Mouse (Mus musculus) lung, embryonic 14.5 days (tissue): ENCODE data around the gene Borcs8. TPM values are rescaled to one million over a fixed set of nuclear protein-coding genes. Genes with fewer than 3 reads are reported as not detected.

ENCODE experiments used
- ATAC-seq: fragments of 200-750 bp; cut with Nextera tagmentation; 2 replicates; pipeline ENCODE4 v1.8.0; 2017; ENCODE audit warnings: mild to moderate bottlenecking, moderate TSS enrichment, moderate library complexity; ENCODE audit not compliant: insufficient read depth
- DNase-seq: peaks from one replicate; pipeline ENCODE4 v3.0.0-alpha.2; 2015
- H3K27ac ChIP-seq: fragments of 300-500 bp; sonication (generic); 2 replicates; pipeline ENCODE4 v1.5.1; 2014; ENCODE audit warnings: low read depth, mild to moderate bottlenecking, moderate library complexity
- H3K27me3 ChIP-seq: fragments of 300-500 bp; sonication (generic); 2 replicates; pipeline ENCODE4 v1.6.1; 2014; ENCODE audit warnings: low read length, control low read depth; ENCODE audit not compliant: insufficient read depth
- H3K36me3 ChIP-seq: fragments of 300-500 bp; sonication (generic); 2 replicates; pipeline ENCODE4 v1.6.1; 2014; ENCODE audit warnings: control low read depth; ENCODE audit not compliant: insufficient read depth
- H3K4me1 ChIP-seq: fragments of 300-500 bp; sonication (generic); 2 replicates; pipeline ENCODE4 v1.6.1; 2014; ENCODE audit warnings: antibody characterized with exemption, control low read depth; ENCODE audit not compliant: insufficient read depth
- H3K4me2 ChIP-seq: fragments of 300-500 bp; sonication (generic); 2 replicates; pipeline ENCODE4 v1.6.1; 2014; ENCODE audit warnings: mild to moderate bottlenecking
- H3K4me3 ChIP-seq: fragments of 300-500 bp; sonication (generic); 2 replicates; pipeline ENCODE4 v1.5.1; 2014; ENCODE audit warnings: low read depth, low read length
- H3K9ac ChIP-seq: fragments of 300-500 bp; sonication (generic); 2 replicates; pipeline ENCODE4 v1.6.1; 2014
- H3K9me3 ChIP-seq: fragments of 300-500 bp; sonication (generic); 2 replicates; pipeline ENCODE4 v1.6.1; 2016; ENCODE audit warnings: low read depth, low read length, control low read depth
- CTCF ChIP-seq: IDR thresholded peaks from 2 replicates; pipeline ENCODE4 v1.5.1; 2016; ENCODE audit warnings: antibody characterized with exemption, low read depth
- WGBS: fragments of 180-500 bp; shearing (Covaris S2); extraction: QIAGEN DNeasy Blood & Tissue Kit; methylation state at CpG from one replicate; pipeline ENCODE4 v1.1.7; 2014; 5-methylcytosine and 5-hydroxymethylcytosine counted together
- microRNA-seq: library from miRNA; unstranded; fragments of <30 nt; microRNA quantifications from one replicate; pipeline ENCODE4, GENCODE M21; 2016; ENCODE audit warnings: borderline number of aligned reads
- polyA plus RNA-seq: library from polyadenylated mRNA; unstranded; fragments of >200 nt; fragmentation: Nextera tagmentation; extraction: Ambion mirVana; gene quantifications from 2 replicates; pipeline ENCODE4 v1.2.1, GENCODE M21; 2014

Borcs8 gene
- polyA plus RNA-seq, 1 experiment from 2014 or later: 45.7 TPM

DNA sequence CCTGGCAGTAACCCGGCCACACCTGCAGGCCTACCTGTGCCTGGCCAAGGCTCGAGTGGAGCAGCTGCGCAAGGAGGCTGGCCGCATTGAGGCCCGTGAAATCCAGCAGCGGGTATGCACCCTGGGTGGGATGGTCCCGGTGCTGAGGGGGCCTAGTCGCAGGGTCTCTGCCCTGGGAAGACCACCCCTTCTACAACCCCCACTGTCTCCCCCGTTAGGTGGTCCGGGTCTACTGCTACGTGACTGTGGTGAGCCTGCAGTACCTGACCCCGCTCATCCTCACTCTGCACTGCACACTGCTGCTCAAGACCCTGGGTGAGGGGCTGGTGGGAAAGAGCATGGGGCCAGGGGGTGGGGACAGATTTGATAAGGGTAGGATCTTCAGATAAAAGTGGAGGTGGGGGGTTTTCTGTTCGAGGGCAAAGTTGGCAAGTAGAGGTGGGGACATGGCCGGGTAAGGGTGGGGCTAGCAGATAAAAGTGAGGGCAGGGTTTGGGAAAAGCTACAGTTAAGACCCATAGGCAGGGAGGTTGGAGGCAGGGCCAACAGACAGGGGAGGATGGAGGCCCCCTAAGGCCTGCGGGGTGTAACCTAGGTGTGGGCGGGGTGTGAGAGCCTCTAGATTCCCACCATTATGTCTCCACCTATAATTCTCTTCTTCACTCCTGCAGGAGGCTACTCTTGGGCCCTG lies 42.1 kb downstream of the Borcs8 start:
- Histone ChIP-seq H3K9me3 (no peaks in the 10 kb centered on the region), H3K4me2 (no peak overlapping the region), H3K4me3 (no peak overlapping the region), H3K36me3 (peaks cover 53% of the 10 kb centered on the region; the same call in 1 of the 2 replicates), H3K27ac (no peak overlapping the region), H3K27me3 (no peaks in the 10 kb centered on the region), H3K9ac (no peak overlapping the region), H3K4me1 (no peaks in the 10 kb centered on the region)
- WGBS: 71% methylated on average over 16 of the region's 16 CpGs
- ATAC-seq (no peak), DNase-seq (no peak)
- no peak for TF ChIP-seq CTCF

DNA sequence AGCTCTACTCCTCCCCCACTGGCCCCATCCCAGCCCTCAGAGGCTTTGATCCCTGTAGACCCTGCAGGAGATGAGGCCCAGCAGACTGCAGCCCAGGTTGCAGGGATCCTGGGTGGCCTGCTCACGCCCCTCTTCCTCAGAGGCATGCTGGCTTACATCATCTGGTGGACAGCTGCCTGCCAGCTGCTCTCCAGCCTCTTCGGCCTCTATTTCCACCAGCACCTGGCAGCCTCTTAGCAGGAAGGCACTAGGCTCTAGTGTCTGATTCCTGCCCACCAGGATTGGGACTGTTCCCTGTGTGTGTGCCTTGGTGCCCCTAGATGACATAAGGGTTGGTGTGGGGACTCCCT lies 42.6 kb downstream of the Borcs8 start:
- no peak overlapping the region for H3K4me2 ChIP-seq
- peaks cover 49% of the 10 kb centered on the region; the same call in 1 of the 2 replicates for H3K36me3 ChIP-seq
- no peaks in the 10 kb centered on the region for H3K27me3 ChIP-seq
- no peaks in the 10 kb centered on the region for H3K4me1 ChIP-seq
- ATAC-seq: no peak
- no peak for TF ChIP-seq CTCF
- H3K9me3 ChIP-seq: no peaks in the 10 kb centered on the region
- no peak overlapping the region for H3K9ac ChIP-seq
- DNase-seq: no peak
- no peak overlapping the region for H3K4me3 ChIP-seq
- 49% methylated on average over 2 of the region's 2 CpGs for WGBS
- H3K27ac ChIP-seq: no peak overlapping the region

DNA sequence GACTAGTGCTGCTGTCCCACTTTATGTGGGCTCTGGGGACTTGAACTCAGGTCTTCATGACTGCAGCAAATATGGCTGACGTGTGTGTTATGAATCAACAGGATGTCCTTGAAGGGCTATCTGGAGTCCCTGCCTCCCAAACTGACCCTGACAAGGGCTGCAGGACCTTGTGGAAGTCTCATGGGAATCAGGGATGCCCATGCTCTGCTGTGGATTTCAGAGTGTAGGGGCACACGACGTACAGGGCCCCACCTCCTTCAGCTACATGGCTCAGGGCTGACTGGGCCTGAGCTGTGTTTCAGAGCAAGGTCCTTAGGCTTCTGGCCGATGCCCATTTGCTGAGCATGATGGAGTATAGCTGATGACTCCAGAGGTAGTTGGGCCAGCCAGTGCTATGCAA lies 43.9 kb downstream of the Borcs8 start:
- H3K9me3 ChIP-seq: no peaks in the 10 kb centered on the region
- 84% methylated on average over 4 of the region's 4 CpGs for WGBS

DNA sequence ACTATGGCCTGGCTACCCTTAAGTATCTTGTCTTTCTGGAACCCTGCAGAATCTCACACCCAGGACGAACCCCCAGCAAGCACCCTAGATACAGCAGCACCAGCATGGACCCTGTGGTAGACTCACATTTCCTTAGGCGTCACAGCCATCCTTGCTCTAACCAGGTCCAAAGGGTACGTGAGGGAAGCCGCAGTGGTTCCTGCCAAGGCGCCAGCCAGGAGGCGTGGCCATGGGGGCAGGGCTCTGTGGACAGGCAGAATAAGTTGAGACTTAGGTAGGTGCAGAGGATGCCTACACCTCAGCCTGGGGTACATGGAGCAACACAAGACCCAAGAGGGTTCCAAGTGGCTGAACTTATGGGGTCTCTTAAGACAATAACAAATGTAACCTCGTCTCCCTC lies 49.4 kb downstream of the Borcs8 start:
- TF ChIP-seq CTCF: no peak
- 63% methylated on average over 7 of the region's 7 CpGs for WGBS
- no peak for ATAC-seq

More for the DNA sequence above, 43.9 kb downstream of the Borcs8 start:
- no peaks in the 10 kb centered on the region for H3K27me3 ChIP-seq
- peaks cover 37% of the 10 kb centered on the region; the same call in 1 of the 2 replicates for H3K36me3 ChIP-seq
- no peak for DNase-seq
- no peak overlapping the region for H3K4me2 ChIP-seq
- no peak overlapping the region for H3K27ac ChIP-seq
- H3K4me1 ChIP-seq: no peaks in the 10 kb centered on the region
- no peak overlapping the region for H3K9ac ChIP-seq
- ATAC-seq: no peak
- TF ChIP-seq CTCF: no peak
- no peak overlapping the region for H3K4me3 ChIP-seq

DNA sequence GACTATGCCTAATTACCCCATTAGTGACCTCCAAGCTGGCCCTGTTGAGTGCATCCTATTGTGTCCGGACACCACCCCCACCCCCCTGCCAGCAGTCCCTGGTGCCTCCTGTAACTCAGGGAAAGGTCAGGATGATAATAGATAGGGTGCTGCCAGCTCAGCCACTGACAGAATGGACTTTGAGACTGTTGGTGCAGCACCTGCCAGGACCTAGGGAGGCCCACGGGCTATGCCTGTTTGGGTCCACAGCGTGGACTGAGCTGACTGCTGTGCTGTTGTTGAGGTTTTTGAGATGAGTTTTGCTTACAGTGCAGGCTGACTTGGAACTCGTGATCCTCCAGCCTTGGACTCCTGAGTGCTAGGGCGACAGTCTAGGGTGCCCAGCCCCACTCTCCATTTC lies 53.9 kb downstream of the Borcs8 start:
- WGBS: 66% methylated on average over 5 of the region's 5 CpGs
- no peak overlapping the region for H3K9ac ChIP-seq
- no peak for DNase-seq

More for the DNA sequence above, 49.4 kb downstream of the Borcs8 start:
- no peaks in the 10 kb centered on the region for H3K36me3 ChIP-seq
- H3K27ac ChIP-seq: no peak overlapping the region
- H3K4me1 ChIP-seq: no peaks in the 10 kb centered on the region
- H3K4me3 ChIP-seq: no peak overlapping the region
- no peak overlapping the region for H3K4me2 ChIP-seq
- no peak overlapping the region for H3K9ac ChIP-seq
- no peak for DNase-seq
- H3K9me3 ChIP-seq: no peaks in the 10 kb centered on the region
- no peaks in the 10 kb centered on the region for H3K27me3 ChIP-seq

DNA sequence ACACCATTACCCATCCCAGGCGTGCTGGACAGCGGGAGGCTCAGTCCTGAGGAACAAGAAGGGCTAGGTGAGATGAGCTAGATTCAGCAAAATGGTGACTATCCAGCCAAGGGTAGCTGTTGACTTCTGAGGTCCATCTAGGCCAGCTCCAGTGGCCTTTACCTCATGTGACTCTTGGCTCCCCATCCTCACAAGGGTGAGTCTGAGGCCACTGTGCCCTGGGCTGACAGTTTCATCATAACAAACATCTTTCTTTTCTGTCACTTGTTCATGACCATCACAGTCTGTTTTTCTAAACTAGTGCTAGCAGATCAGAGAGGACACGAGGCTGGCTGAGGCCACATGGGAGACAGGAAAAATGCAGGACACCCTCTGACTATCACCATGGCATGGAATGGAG lies 54.9 kb downstream of the Borcs8 start:
- H3K4me3 ChIP-seq: no peak overlapping the region
- 53% methylated on average over 3 of the region's 3 CpGs for WGBS
- H3K27ac ChIP-seq: no peak overlapping the region
- DNase-seq: no peak
- no peaks in the 10 kb centered on the region for H3K9me3 ChIP-seq
- TF ChIP-seq CTCF: no peak
- no peaks in the 10 kb centered on the region for H3K27me3 ChIP-seq
- no peak for ATAC-seq
- H3K36me3 ChIP-seq: no peaks in the 10 kb centered on the region
- H3K9ac ChIP-seq: no peak overlapping the region
- no peak overlapping the region for H3K4me2 ChIP-seq
- no peaks in the 10 kb centered on the region for H3K4me1 ChIP-seq

More for the DNA sequence above, 53.9 kb downstream of the Borcs8 start:
- H3K9me3 ChIP-seq: no peaks in the 10 kb centered on the region
- H3K36me3 ChIP-seq: no peaks in the 10 kb centered on the region
- H3K4me2 ChIP-seq: no peak overlapping the region
- H3K4me1 ChIP-seq: no peaks in the 10 kb centered on the region
- no peak overlapping the region for H3K4me3 ChIP-seq
- no peak for TF ChIP-seq CTCF
- H3K27me3 ChIP-seq: no peaks in the 10 kb centered on the region
- H3K27ac ChIP-seq: no peak overlapping the region
- ATAC-seq: no peak

DNA sequence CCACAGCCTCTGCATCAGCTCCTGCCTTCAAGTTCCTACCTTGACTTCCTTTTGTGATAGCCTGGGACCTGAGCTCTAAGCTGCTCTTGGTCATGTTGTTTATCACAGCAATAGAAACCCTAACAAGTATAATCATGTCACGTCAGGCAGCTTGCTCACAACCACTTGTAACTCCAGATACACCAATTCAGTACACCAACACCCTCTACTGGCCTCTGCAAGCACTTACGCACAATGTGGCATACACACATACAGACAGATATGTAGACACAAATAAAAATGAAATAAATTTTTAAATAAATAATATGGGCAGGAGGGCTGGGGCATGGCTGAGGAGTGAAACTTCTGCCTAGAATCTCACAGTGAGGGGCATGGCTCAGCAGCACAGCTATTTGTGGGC lies 56.5 kb downstream of the Borcs8 start:
- H3K27me3 ChIP-seq: no peaks in the 10 kb centered on the region
- WGBS: 76% methylated on average over 2 of the region's 2 CpGs
- no peak for TF ChIP-seq CTCF
- peaks cover 3% of the 10 kb centered on the region; the same call in 1 of the 2 replicates for H3K4me1 ChIP-seq
- H3K9ac ChIP-seq: no peak overlapping the region
- no peak overlapping the region for H3K27ac ChIP-seq
- DNase-seq (no peak), ATAC-seq (no peak)
- no peaks in the 10 kb centered on the region for H3K9me3 ChIP-seq
- H3K4me2 ChIP-seq: no peak overlapping the region
- no peaks in the 10 kb centered on the region for H3K36me3 ChIP-seq
- no peak overlapping the region for H3K4me3 ChIP-seq

Small RNAs within 50 kb of the gene (microRNA-seq; reads per million reads assigned to microRNA genes)
- gene Mir7066: not detected

Other genes with a start within 250 kb of the Borcs8 start
- gene Tssk6, start 237.3 kb upstream of the Borcs8 start, polyA plus RNA-seq: 3.8 and 4.3 TPM in 2 replicates
- 163 and 171 TPM in 2 replicates for gene Ndufa13, start 236.9 kb upstream of the Borcs8 start, polyA plus RNA-seq
- gene Yjefn3, start 236.8 kb upstream of the Borcs8 start, polyA plus RNA-seq: 3.6 and 4.3 TPM in 2 replicates
- gene Gatad2a, start 143.1 kb upstream of the Borcs8 start, polyA plus RNA-seq: 81.5 and 92.4 TPM in 2 replicates
- 49.6 and 50.7 TPM in 2 replicates for gene Mau2, start 96.8 kb upstream of the Borcs8 start, polyA plus RNA-seq
- 33.6 and 39.3 TPM in 2 replicates for gene Sugp1, start 96.7 kb upstream of the Borcs8 start, polyA plus RNA-seq
- 0.39 and 1.1 TPM in 2 replicates for gene Tm6sf2, start 66.6 kb upstream of the Borcs8 start, polyA plus RNA-seq
- 0.05 TPM in 1 of 2 replicates, not detected in the other for gene Hapln4, start 56.0 kb upstream of the Borcs8 start, polyA plus RNA-seq
- 0.05 and 0.07 TPM in 2 replicates for gene Ncan, start 18.6 kb upstream of the Borcs8 start, polyA plus RNA-seq
- 23.1 and 25.2 TPM in 2 replicates for gene Nr2c2ap, start 8.2 kb upstream of the Borcs8 start, polyA plus RNA-seq
- gene Rfxank, start 345 bp upstream of the Borcs8 start, polyA plus RNA-seq: 17.3 TPM in 2 replicates
- 0.26 and 0.28 TPM in 2 replicates for gene Mef2b, start 212 bp downstream of the Borcs8 start, polyA plus RNA-seq
- gene Tmem161a, start 32.9 kb downstream of the Borcs8 start, polyA plus RNA-seq: 49.1 and 50.5 TPM in 2 replicates
- 2.9 and 3.2 TPM in 2 replicates for gene Slc25a42, start 72.8 kb downstream of the Borcs8 start, polyA plus RNA-seq
- 33.4 and 33.5 TPM in 2 replicates for gene Sugp2, start 94.7 kb downstream of the Borcs8 start, polyA plus RNA-seq
- gene Armc6, start 95.0 kb downstream of the Borcs8 start, polyA plus RNA-seq: 27.8 and 28.6 TPM in 2 replicates
- gene Homer3, start 143.3 kb downstream of the Borcs8 start, polyA plus RNA-seq: 66.4 and 77.9 TPM in 2 replicates
- 46.1 and 47.9 TPM in 2 replicates for gene Ddx49, start 163.0 kb downstream of the Borcs8 start, polyA plus RNA-seq
- 286 and 303 TPM in 2 replicates for gene Cope, start 163.0 kb downstream of the Borcs8 start, polyA plus RNA-seq
- 2.7 and 3.6 TPM in 2 replicates for gene Cers1, start 176.3 kb downstream of the Borcs8 start, polyA plus RNA-seq
- gene Gdf1, start 190.3 kb downstream of the Borcs8 start, polyA plus RNA-seq: 2.4 and 4.2 TPM in 2 replicates
- 23.3 and 27.2 TPM in 2 replicates for gene Upf1, start 213.8 kb downstream of the Borcs8 start, polyA plus RNA-seq
- 0.43 and 0.53 TPM in 2 replicates for gene Comp, start 234.1 kb downstream of the Borcs8 start, polyA plus RNA-seq